Mouse (Mus musculus): ENCODE measurements around the gene Gfod1.

The Gfod1 gene

DNA sequence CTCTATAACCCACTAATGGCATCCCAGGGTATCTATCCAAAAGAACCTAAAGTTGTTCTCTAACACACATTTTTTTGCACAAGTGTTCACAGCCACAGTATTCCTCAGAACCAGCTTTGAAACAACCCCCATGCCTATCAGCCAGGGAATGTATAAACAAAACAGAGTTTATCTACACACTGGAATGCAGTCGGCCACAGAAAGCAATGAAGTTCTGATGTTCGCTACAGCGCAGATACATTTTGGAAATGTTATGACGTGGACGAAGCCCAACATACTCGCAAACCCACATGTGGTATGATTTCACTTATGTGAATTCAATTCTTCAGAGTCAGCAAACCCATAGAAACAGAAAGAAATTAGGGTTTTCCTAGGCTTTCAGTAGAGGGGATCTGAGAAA, 75.8 kb downstream of the Gfod1 start:
- DNase-seq, result no peak

DNA sequence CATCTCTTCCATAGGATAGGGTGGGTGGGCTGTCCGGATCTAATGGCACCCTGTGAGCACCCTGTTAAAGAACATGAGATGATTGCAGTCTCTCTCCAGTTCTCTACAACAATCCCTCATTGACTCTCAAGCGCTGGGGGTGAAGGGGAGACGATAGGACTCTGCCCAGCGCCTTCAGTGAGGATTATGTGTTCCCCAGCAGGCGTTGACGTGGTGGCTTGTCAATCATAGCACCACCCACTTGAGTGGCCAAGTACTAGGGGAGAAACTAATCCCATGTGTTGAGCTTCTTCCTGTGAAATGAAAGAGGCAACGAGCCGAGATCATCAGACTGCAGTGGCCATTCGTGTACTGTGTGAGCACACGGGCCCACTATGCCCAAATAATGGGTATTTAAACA, 77.9 kb downstream of the Gfod1 start:
- DNase-seq, result no peak

DNA sequence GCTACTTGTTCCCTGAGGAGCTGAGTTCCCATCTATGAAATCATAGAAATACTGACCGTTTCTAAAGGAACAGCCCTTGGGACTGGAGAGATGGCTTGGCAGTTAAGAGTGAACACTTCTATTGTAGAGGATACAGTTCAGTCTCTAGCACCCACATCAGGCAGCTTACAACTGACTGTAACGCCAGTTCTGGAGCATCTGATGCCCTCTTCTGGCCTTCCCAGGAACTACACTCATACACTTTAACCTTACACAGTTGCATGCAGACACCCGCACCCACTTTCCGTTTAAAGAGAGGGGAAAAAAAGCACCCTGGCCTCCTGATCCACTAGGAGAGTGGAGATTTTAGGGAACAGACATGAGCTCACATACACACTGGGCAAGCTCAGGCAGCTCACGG, 78.8 kb downstream of the Gfod1 start:
- no peak for DNase-seq

DNA sequence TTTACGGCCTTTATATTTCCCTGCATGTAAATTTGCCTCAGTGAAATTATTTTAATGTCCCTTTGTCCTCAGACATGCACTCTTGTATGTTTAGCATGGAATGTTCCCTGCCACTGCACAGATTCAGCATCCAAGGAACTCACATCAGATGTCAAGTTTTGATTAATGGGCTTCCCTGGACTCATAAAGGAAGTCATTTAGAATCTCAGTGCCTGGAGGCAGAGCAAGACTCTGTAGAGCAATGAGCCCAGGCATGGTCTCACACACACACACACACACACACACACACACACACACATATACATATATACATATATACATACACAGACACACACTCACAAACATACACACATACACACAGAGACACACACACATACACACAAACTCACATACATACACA, 81.9 kb downstream of the Gfod1 start:
- DNase-seq, result no peak

DNA sequence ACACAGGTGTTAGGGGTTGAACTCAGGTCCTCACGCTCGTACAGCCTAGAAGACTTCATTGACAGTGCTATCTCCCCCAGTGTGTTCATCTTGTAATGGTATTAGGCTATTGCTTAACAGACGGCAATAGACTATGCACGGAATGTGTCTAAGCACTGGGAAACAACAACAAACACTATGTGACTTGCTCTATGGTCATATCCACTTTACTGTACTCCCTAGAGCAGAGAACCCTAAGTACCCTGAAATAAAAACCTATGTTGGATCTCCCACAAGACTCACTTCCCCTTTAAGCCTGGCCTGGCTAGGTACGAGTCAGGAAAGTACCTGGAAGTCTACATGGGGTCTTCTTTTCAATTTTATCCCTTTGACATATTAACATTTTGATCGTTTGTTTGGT, 82.7 kb downstream of the Gfod1 start:
- no peak for DNase-seq

DNA sequence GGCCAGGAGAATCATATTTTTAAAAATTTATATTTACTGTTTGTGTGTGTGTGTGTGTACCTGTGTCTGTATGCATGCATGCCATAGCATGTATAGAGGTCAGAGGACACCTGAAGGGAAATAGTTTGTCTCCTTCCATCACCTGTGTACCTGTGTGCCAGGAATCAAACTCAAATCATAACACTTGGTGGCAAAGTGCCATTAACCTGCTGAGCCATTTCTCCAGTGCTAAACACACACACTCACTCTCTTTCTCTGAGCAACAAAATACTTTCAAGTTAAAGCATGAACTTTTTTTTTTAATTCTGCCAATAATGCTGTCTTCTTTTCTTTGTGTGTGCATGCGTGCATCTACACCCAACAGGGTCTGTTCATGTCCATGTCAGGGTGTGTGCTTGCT, 83.3 kb downstream of the Gfod1 start:
- no peak for DNase-seq

DNA sequence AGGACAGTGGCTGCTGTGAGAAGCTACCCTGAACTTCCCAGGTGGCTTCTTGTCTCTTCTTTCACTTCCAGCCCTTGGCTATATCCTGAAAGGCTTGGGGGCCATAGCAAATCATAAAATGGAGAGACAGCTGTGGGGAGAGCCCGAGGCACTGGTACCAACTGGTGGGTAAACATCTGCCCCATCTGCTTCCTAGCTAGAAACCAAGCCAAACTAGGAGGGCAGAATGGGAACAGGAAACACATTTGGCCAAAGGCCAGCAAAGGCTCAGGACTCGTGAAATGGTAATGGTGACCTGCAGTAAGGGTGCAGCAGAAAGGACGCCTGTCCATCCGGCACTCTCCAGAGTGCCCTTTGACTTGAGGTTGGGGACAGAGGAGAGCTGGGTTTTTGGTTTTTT, 85.2 kb downstream of the Gfod1 start:
- DNase-seq, result no peak

DNA sequence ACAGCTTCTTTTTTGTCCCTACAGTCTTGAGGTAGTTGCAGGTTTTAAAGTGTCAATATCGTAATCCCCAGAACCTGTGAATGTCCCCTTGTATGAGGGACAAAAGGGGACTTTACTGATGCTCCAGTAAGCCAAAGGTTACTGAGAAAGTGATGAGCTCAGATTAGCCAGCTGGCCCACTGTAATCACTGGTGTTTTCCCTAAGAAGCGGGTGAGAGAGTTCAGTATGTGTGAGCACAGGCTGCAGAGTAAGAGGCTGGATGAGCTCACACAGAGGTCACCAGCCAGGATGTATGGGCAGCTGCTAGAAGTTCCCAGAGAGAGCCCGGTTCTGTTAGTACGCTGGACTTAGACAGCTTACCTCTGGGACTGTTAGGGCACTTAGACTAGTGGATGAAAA, 85.7 kb downstream of the Gfod1 start:
- DNase-seq, result no peak

DNA sequence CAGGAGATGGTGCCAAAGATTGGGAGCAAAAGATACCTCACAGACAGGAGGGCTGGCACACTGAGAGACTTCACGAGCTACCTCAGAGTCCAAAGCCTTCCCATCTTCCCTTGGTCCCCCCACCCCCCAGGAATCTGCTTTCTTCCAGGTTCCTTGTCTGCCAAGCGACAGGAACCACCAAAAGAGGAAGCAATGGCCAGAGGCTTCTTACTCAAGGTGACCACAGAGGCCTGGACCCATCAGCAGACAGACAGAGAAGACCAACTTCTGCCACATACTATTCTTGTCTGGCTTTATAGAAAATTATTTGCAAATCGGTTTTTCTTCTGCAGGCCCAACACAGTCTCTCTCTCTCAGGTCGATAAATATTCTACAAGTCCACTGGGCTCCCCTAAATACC, 86.3 kb downstream of the Gfod1 start:
- no peak for DNase-seq

DNA sequence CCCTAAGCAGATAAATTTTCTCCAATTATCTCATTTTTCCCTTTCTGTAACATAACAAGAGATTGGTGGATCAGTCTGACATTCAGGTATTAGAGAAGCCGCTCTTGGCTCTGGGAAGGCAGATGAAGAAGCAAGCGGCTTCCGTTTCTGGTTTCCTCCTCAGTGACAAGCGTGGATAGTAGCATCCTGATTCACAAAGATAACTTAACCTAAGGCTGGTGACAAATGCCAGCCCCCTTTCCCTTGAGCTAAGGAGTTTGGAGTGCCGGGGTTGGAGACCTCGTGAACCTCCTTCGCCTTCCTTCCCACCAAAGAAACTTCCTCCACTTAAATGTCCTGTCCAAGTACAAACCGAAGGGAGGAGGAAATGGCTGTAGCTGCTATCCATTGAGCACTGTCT, 86.9 kb downstream of the Gfod1 start:
- DNase-seq, result no peak

DNA sequence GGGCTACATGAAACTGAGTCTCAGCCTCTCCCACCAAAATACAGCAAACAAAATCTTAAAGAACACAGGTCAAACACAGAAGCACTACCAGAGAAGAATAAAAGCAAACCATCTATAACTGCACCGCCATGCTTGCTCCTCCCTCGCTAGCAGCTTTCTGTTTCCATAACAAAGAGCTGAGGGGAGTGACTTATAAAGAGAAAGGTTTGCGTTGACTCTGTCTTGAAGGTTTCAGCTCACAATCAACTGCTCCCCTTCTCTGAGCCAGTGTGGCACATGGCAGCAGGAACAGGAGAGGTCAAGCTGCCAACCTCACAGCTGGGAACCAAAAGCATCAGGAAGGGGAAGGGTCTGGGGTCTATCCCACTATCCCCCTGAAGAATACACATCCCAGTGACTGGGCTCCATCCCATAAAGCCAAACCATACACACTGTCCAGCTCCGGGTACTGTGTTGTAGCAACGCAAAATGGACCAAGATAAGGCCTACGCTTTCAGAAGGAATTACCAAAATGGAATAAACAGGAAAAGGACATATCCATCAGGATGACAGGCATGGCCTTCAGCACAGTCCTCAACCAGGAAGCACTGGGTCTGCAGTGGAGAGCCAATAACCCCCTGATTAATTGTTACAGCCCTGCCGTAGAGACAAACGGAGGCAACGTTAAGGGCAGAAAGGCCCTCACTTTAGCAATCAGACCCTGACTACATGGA, 87.8 kb downstream of the Gfod1 start:
- DNase-seq, result no peak

DNA sequence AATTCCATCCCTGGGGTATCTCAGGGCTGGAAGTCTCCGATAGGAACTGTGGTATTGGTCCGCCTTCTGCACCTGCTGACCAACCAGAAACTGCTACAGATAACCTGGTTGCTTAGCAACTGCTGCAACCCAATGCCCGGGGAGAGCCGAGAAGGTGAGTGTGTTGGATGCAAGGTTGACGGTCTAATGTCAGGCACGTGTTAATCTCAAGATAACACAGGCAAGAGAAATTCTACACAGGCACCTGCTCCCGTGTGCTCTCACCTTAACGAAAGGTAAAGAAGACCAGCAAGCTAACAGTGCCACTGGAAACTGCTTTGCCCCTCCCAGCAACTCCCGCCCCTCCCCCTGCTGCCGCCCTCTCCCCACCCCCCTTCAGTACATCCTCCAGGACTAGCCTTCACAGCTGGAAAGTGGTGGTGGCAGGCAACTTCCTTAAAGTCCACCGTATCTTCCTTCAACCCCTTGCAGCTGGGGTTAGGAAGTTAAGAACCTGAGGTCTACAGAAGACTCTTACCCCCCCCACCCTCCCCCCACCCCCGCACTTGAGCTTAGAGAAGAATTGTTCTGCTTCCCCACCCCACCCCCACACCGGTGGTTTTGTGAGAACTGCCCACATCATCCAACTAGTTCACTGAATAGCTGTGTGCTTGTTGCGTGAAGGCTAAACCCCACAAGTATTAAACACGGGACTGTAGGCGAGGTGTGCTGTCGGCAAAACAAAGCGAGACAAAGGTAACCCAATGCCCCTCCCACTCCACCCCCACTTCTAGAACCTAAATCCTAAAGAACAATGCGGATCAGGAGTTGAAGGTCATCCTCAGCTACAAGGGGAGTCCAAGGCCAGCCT, 88.6 kb downstream of the Gfod1 start:
- DNase-seq, result no peak

DNA sequence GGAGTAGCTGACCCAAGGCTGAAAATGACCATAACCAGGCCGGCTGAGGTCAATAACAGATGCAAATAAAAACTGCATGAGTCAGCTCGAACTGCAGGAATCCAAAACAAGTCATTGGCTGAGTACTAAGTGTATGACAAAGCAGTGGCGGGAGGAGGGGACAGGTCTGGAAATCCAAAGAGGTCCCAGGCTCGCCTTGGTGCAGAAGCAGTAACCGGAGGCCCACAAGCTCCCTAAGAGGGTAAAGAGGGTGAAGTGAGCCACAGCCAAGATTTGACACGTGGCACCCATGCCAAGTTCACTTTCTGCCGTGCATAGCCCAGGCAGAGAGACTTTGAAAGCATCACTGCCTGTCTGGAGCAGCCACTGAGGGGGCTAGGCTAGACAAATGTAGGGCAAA, 91.6 kb downstream of the Gfod1 start:
- DNase-seq, result peak; percentile 20 to 52

DNA sequence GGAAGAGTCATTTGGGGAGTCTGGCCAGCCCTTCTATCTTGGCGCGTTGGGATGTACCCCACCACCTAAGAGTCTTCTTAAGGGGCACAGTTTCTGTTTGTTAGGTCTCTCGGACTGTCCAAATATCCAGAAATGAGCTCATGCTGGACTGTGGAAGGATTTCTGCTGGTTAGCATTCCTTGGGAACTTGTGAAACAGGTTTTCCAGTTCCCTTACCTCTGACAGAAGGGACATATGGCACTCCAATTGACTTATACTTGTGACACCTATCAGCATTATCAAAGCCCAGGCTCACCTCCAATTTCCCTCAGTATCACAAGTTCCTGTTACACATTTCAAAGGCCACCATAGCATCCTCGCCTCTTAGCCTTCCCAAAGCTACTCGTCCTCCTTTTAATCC, 93.0 kb downstream of the Gfod1 start:
- DNase-seq, result no peak

DNA sequence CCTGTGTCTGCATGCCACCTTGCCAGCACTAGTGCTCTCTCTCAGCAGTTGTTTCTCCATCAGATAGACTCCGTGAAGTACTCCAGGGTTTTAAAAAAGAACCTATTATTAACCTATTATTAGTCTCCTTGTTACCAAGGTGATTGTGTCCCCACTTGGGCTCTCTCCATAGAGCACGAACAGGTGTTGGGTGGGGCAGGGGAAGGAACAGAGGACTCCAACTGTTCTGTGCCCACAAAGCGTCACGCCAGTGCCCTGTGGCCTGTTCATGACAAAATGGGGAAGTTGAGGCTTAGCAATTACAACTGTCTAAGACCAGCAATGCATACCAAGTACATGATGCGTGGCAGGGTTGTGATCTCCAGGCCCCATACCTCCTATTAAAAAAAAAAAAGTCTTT, 94.4 kb downstream of the Gfod1 start:
- no peak for DNase-seq

DNA sequence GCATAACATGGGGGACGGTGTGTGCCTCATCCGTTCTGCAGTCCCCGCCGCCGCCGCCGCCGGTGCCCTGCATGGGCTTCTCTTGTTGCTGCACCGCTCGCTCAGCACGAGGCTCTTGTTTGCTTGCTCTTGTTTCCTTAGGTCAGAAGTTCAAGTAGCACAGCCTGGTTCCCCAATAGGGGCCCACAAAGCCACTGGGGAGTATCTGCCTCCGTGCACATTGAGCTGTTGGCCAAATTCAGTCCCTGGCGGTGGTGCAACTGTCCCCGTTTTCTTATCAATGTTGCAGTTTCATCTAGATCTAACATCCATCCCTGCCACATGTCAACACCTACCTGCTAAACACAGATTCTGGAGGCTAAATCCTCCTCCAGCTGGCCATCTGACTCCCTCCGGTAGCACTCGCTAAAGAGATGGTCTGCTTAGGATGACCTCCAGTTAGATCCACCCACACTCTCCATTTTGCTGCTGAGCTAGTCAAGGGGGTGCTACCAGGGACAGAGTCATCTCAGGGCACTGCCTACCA, 95.0 kb downstream of the Gfod1 start:
- no peak for DNase-seq

DNA sequence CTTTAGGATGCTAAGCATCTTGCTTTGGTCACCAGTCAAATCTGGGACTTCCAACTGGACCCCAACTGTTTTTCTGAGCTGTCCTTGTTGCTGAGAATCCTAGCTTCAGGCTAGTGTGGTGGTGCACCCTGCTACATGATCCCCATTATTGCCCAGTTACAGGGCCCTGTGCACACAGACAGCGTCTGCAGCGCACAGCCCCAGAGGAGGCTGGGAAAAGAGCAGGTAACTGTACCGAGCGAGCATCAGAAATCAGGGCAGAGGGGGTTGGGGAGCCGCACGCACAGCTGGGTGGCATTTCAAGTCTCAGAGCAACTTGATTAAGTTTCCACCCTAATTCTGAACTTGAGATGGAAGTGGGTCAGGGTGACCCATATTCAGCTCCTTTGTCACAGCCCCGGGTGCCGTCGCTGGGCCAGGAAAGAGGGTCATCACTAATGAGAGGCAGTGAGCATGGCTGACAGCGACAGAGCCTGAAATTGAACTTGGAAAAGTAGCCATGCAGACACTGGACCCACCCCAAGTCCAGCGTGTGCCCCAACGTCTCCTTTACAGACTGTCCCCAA, 97.8 kb downstream of the Gfod1 start:
- no peak for DNase-seq

DNA sequence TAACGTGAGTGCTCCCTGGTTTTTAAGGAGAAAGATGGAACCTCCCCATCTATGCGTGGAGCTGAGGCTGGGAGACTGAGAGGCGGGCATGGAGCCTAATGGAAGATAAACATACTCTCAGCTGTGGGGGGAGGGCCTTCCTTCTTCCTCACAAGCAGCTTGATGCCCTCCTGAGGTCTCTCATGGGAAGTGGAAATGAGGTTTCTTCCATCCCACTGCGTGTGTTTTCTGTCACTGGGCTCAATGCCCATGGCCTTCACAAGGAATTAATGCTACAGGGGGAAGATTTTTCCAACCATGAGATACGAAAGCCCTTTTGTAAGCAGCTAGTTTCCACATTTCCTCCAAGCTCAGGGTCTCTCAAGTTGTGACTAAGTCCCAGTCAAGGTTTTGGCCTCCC, 100.3 kb downstream of the Gfod1 start:
- DNase-seq, result no peak

DNA sequence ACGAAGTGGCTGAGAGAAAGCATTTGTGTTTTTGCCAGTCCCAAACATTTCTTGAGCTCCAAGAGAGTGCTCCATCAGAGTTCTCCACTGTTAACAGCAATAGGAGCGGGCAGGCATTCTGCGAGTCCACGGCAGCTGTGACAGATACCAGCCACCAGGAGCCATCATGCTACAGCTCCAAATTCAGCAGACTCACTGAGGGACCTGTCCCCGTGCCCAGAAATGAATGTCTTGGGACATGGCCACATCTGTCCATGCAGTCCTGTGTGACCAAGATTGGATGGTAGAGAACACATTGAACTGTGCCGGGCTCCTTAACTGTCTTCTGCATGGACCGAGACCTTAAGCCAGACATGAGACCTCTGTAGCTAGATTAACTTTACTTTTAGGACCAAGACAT, 100.7 kb downstream of the Gfod1 start:
- DNase-seq, result no peak

DNA sequence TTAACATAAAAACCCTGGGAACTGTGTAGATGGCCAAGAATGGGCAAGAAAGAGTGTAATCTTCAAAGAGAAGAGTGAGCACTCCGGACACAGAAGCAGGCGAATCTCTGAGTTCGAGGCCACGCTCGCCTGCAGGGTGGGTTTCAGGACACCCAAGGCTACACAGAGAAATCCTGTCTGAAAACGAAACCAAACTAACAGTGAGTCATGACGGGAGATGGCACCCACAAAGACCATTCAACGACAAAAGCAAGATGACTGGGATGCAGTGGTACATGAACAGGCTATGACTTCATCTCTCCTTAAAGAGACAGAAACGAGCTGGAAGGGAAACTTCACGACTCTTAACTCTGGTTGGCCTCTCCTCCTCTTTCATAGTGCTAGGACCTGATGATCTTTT, 101.6 kb downstream of the Gfod1 start:
- no peak for DNase-seq

DNA sequence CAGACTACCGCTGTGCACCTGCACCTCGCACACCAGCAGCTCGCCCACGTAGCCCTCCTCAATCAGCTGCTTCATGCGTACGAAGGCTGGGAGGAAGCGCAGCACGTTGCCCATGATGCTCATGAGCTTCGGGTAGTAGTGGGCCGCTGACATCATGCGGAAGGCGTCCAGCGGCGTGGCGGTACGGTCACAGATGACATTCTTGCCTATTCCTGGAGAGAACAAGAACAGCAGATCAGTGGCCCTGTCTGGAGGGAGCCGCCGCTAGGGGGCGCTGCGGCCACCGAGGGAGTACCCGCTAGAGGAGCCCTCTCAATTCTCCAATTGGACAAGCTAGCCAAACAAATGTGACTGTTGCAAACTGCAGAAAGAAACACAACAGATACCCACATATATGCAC, 102.9 kb downstream of the Gfod1 start:
- DNase-seq, result peak in 1 of 2 experiments; percentile 47

DNA sequence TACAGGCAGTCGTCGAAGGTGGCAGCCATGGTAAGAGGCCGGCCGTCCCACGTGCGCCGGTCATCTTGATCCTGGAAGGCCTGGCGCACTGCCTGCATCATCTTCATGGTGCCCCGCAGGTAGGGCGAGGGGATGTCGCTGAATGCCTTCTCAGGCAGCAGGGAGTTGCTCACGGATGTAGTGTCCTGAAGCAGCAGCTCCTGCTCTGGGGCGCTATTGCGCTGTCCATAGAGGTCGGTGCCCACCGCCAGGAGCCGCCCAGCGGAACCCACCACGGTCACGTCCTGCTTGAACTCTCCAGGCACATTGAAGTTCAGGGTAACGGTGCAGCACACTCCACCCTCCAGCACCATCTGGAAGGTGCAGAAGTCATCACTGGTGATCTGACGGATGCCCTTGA, 103.5 kb downstream of the Gfod1 start:
- DNase-seq, result no peak

DNA sequence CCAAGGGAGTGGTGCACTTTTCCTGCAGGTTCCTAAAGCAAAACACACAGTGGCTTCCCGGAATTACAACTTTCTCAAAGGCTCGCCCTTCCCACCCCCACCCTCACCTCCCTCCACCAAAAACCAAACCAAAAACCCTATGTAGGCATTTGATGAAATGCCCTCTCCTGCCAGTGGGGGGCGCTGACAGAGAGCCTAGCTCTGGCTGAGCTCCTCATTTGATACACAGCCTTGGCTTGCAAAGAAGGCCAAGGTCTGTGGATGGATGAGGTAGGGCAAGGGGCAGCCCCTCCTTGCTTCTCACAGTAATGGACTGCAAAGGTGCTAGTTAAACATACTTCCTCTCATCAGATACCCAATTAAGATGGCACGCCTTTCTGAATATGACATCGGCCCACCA, 104.2 kb downstream of the Gfod1 start:
- DNase-seq, result peak in 1 of 2 experiments; percentile 55

DNA sequence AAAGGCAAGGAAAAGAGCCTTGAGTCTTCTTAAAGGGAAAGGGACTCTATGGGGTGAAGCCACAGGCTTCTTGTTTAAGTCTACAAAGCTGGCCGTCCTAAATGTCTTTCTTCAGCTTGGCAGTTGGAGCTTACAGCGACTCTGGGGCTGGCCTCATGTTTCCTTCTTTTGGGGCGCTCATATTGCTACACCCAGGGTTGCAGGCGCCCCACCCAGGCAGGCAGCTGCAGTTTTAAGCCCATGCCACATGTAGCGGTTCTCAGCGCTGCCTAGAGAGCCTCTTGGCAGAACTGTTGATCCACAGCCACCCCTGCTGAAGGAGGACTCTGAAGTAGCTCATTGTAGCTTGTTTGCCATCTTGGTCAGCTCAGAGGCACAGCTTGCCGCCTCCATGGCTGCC, 104.7 kb downstream of the Gfod1 start:
- no peak for DNase-seq

Data from kidney, adult 8-10 months (tissue).